16 mouse cellular contexts compared by ENCODE assay signal in genomic region chr17:6017268-6017667, GRCm38 (mm10).
A peak's percentile ranks its signal among the peaks of the same experiment; 100 is the strongest.
DNase-seq lines count a peak whose midpoint lies in the region; ATAC-seq and TF ChIP-seq lines count a peak whose summit lies in the region.
"Had no signal": no experiment of that assay in that cellular context is flagged by ENCODE, and none has a peak within 500 bp of the region (broad histone marks: within the 10 kb centered on the region; RNA-seq: fewer than 3 reads in every experiment).

No protein-coding gene starts in this region.

- DNase-seq in heart, adult 2 months = peak in 1 of 2 experiments; percentile 32
- no peak for DNase-seq in heart, postnatal 14 days
- no peak for DNase-seq in layer of hippocampus, adult 2 months (ENCODE audit: low spot score in 2 of 2)
- no peak for DNase-seq in layer of hippocampus, adult 18-20 months (ENCODE audit: low spot score in 2 of 2)
- peak; percentile 34 for DNase-seq in NIH3T3 (ENCODE audit: low read depth)
- DNase-seq in spleen, postnatal 14 days (ENCODE audit: low spot score in 2 of 2) = no peak
- no peak for DNase-seq in retina, embryonic 14.5 days (ENCODE audit: low spot score)
- DNase-seq: adrenal gland, adult 2 months; cerebellum, adult 11-12 months; gastrocnemius, postnatal 14 days had no signal

- no peaks in the 10 kb centered on the region for H3K27me3 ChIP-seq in heart, adult 2 months (ENCODE audit: control insufficient read depth, insufficient read depth, low read length)
- H3K27me3 ChIP-seq: embryonic facial prominence, embryonic 12.5 days; forebrain, embryonic 13.5 days; hindbrain, embryonic 15.5 days; neural tube, embryonic 13.5 days; Patski had no signal

- TF ChIP-seq EP300 in heart, adult 2 months (IDR thresholded peaks at IDR 0.05; ENCODE audit: insufficient read depth, low read depth, low read length) = no peak

- no peaks in the 10 kb centered on the region for H3K79me2 ChIP-seq in heart, adult 2 months (replicated peaks; ENCODE audit: control insufficient read depth, insufficient read depth, low read length)

- no peak for TF ChIP-seq POLR2A in heart, adult 2 months (IDR thresholded peaks at IDR 0.05; ENCODE audit: insufficient read depth, low read depth, low read length)

- peak; percentile 73 for ATAC-seq in megakaryocyte, adult 5-6 weeks (ENCODE audit: poor library complexity, severe bottlenecking)
- ATAC-seq: forebrain, embryonic 13.5 days; Patski had no signal

- peaks cover 6% of the 10 kb centered on the region for H3K4me1 ChIP-seq in heart, adult 2 months (ENCODE audit: control insufficient read depth, insufficient read depth, low read length)
- H3K4me1 ChIP-seq: embryonic facial prominence, embryonic 12.5 days; forebrain, embryonic 13.5 days; hindbrain, embryonic 15.5 days; neural tube, embryonic 13.5 days had no signal

- H3K36me3 ChIP-seq in heart, adult 2 months (ENCODE audit: control insufficient read depth, insufficient read depth, low read length) = no peaks in the 10 kb centered on the region
- H3K36me3 ChIP-seq: embryonic facial prominence, embryonic 12.5 days; hindbrain, embryonic 15.5 days; neural tube, embryonic 13.5 days had no signal

- no peak overlapping the region for H3K9ac ChIP-seq in heart, adult 2 months (ENCODE audit: low read depth, low read length)
- H3K9ac ChIP-seq: embryonic facial prominence, embryonic 12.5 days; forebrain, embryonic 13.5 days; hindbrain, embryonic 15.5 days; neural tube, embryonic 13.5 days had no signal

- WGBS in heart, adult 2 months = 41% methylated on average over 12 of the region's 12 CpGs

- intact Hi-C loops in heart, adult 2 months (cut with DNase I) = loop anchor here (5.0 kb wide), 2 partner anchors 40 to 220 kb away; no protein-coding TSS in a partner anchor
- intact Hi-C loops in heart, postnatal 14 days (cut with DNase I) = loop anchor here (2.0 to 5.0 kb wide), 2 partner anchors 38 to 220 kb away; no protein-coding TSS in a partner anchor

- H3K27ac ChIP-seq in heart, adult 2 months = peak overlapping the region; percentile 47
- H3K27ac ChIP-seq in layer of hippocampus, adult 2 months = no peak overlapping the region
- H3K27ac ChIP-seq: embryonic facial prominence, embryonic 12.5 days; forebrain, embryonic 13.5 days; hindbrain, embryonic 15.5 days; neural tube, embryonic 13.5 days had no signal

- no peak overlapping the region for H3K4me3 ChIP-seq in heart, adult 2 months
- no peak overlapping the region for H3K4me3 ChIP-seq in layer of hippocampus, adult 2 months
- H3K4me3 ChIP-seq: embryonic facial prominence, embryonic 12.5 days; forebrain, embryonic 13.5 days; hindbrain, embryonic 15.5 days; neural tube, embryonic 13.5 days had no signal

- TF ChIP-seq CTCF in heart, adult 2 months (IDR thresholded peaks at IDR 0.05) = peak; percentile 41
- peak; percentile 47 for TF ChIP-seq CTCF in layer of hippocampus, adult 2 months (conservative IDR thresholded peaks at IDR 0.05)
